Mouse (Mus musculus) kidney, adult 18-20 months (tissue): ENCODE results near the gene Camk1d.

Experiments used
- DNase-seq: peaks from one replicate; pipeline ENCODE4 v3.0.0; 2021

The Camk1d gene

DNA sequence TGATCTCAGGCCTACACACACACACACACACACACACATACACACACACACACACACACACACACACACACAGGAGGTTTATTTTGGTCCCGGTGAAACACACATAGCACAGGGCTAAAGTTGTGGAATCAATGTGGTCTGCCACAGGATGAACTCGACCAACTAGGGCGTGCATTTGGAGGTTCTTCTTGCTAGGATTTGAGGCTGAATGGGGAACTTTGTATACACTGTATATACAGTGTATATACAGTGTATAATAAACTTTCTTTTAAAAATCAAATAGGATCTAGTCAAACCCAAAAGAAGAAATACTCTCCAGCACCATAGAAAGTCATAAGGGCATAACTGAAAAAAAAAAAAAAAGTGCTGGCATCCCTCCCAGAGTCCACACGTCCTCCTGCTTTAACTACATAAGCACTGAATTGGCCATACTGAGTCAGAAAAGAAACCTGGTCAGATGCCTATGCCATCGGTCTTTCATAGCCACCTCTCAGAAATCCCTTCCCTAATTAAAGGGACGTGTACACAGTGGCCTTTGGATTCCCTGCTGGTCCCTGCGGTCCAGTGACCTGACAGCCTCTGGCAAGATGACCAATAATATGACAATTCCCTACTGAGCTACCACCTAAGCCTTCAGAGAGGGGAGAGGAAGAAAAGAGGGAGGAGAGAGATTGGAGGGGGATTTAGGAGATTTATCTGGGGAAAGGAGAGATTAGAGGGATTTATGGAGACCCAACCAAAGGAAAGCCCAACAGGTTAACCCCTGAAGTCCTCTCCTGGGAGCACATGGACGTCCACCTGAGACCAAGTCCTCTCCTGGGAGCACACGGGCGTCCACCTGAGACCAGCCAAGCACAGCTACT is 6.2 kb downstream of the Camk1d start:
- DNase-seq: no peak

GRCm38 (mm10) chr2:5706618-5707017 is 7.7 kb downstream of the Camk1d start:
- no peak for DNase-seq

GRCm38 (mm10) chr2:5702370-5702769 is 11.9 kb downstream of the Camk1d start:
- DNase-seq: no peak

- DNase-seq: no peak
Measured at GRCm38 (mm10) chr2:5700931-5701330, 13.4 kb downstream of the Camk1d start.

DNA sequence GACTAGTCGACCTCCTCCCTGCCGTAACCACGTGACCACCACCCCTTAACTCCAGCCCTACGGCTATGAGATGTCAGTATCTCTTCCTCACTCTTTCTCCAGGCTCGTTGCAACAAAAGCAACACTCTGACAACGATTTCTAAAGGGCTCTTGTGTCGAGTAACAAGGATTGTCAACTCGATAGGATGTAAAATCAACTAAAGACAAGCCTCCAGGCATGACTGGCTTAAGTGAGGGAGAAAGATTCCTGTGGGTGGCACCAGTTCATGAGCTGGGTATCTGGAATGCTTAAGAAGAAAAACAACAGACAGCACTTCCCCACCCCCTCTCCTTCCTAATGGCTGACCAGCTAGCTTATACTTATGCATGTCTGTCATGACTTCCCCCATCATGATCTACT is 15.9 kb downstream of the Camk1d start:
- DNase-seq: no peak

GRCm38 (mm10) chr2:5694094-5694493 is 20.2 kb downstream of the Camk1d start:
- no peak for DNase-seq

- no peak for DNase-seq
Measured at GRCm38 (mm10) chr2:5691729-5692128, 22.6 kb downstream of the Camk1d start.

DNA sequence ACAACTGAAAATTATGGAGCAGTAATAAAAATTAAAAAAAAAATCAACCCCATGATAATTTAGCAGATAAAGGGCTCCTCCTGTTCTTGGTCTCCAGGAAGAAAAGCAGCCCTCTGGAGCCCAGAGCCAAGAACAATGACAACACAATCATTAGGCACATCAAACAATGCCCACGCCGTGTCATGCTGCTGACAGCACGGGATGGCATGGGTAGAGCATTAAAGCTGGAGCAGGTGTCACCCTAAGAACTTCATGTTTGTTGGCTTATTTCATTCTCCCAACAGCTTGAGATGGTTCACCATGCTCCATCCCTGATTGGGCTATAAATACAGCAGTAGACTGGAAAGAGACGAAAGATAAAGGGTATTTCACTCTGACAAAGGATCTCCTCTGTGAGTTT is 30.9 kb downstream of the Camk1d start:
- DNase-seq: no peak

- no peak for DNase-seq
Measured at GRCm38 (mm10) chr2:5681909-5682308, 32.4 kb downstream of the Camk1d start.

- no peak for DNase-seq
Measured at GRCm38 (mm10) chr2:5681302-5681701, 33.0 kb downstream of the Camk1d start.

- DNase-seq: no peak
Measured at GRCm38 (mm10) chr2:5679055-5679454, 35.3 kb downstream of the Camk1d start.

DNA sequence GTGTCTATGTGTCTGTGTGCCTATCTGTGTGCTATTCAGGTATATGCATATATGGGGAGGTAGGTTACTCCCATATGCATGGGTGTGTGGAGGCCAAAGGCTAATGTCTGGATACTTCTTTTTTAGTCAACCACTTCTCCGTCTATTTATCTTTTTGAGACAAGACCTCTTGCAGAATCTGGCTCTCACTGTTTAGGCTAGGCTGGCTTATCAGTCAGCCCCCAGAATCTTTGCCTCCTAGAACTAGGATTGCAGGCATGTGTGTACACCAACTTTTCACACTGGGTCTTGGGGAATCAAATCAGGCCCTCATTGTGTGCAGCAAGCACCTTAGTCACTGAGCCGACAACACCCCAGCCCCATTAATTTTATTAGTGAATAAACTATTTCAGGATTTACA is 36.8 kb downstream of the Camk1d start:
- no peak for DNase-seq

GRCm38 (mm10) chr2:5676786-5677185 is 37.5 kb downstream of the Camk1d start:
- no peak for DNase-seq

GRCm38 (mm10) chr2:5676143-5676483 is 38.2 kb downstream of the Camk1d start:
- DNase-seq: no peak

- no peak for DNase-seq
Measured at GRCm38 (mm10) chr2:5675431-5676142, 38.7 kb downstream of the Camk1d start.

GRCm38 (mm10) chr2:5674512-5674911 is 39.8 kb downstream of the Camk1d start:
- DNase-seq: no peak

GRCm38 (mm10) chr2:5673816-5674215 is 40.5 kb downstream of the Camk1d start:
- DNase-seq: no peak

GRCm38 (mm10) chr2:5672906-5673589 is 41.3 kb downstream of the Camk1d start:
- DNase-seq: no peak

- no peak for DNase-seq
Measured at GRCm38 (mm10) chr2:5670146-5670545, 44.2 kb downstream of the Camk1d start.

DNA sequence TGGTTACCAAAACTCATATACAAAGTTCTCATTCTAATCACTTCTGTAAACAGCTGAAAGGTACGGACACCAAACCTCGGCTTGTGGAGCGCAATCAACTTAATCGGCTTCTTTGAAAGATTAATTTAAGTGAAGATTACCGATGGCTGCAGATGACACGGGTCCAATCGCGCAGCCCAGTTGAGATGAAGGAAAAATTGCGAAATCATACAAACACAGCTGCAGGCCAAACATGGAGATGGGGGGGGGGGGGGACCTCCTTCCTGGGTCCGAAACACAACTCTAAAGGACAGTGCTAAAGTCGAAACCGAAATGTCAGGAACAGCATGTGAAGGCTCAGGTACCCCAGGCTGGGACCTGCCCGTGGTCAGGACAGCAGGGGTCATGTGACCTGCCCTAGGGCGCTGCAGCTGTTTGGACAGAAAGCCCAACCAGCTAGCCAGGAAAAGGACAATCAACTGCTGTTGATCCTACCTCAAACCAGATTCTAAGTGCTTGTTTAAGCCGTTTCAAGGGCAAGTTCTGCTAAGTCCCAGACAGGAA is 44.7 kb downstream of the Camk1d start:
- DNase-seq: no peak

- DNase-seq: no peak
Measured at GRCm38 (mm10) chr2:5668940-5669339, 45.4 kb downstream of the Camk1d start.

DNA sequence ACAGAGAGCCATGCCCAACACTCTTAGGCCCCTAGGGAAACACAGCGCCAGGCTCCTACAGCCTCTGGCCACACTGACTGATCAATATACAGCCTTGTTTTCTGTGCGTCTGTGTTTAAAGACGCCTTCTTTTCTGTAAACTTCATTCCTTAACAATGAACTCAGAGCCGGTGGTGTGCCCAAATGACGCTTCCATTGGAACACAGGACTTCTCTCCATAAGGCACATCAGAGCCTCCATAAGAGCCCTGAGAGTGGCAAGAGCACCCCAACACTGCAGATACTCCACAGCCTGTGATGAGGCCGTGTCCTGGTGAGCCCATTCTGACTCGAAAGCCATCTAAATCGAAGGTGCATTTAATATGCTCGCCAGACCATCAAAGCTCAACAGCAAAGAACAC is 50.8 kb downstream of the Camk1d start:
- DNase-seq: no peak

DNA sequence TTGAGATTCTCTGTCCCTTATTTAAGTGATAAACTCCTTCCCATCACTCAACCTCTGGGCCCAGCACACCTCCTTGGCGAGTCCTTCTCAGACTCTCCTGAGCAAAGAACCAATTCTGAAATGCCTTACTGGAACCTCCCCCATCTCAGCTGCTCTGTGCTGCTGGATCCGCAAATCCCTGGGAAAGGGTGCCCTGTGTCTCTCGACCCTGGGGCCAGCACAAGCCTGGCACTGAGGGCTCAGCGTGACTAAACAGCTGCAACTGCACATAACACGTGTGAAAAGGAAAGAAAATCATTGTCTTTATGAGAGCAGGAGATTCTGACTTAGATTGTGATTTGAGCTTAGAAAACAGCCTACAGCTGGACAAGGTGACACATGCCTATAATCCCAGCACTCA is 52.4 kb downstream of the Camk1d start:
- DNase-seq: no peak

GRCm38 (mm10) chr2:5658000-5658399 is 56.3 kb downstream of the Camk1d start:
- DNase-seq: no peak
